Mouse (Mus musculus): ENCODE results near the gene Pax6. TPM values are rescaled to one million over a fixed set of nuclear protein-coding genes. Genes with fewer than 3 reads are reported as not detected.

The Pax6 gene
- total RNA-seq, 4 experiments from 2014 or later: not detected

GRCm38 (mm10) chr2:105671798-105672595 lies 3.3 kb downstream of the Pax6 start:
- no peak for DNase-seq

- DNase-seq: no peak
Measured at GRCm38 (mm10) chr2:105672596-105672960, 3.9 kb downstream of the Pax6 start.

- no peak for DNase-seq
Measured at GRCm38 (mm10) chr2:105673054-105673453, 4.4 kb downstream of the Pax6 start.

- no peak for DNase-seq
Measured at GRCm38 (mm10) chr2:105673631-105674060, 4.9 kb downstream of the Pax6 start.

- DNase-seq: no peak
Measured at GRCm38 (mm10) chr2:105674061-105674874, 5.6 kb downstream of the Pax6 start.

GRCm38 (mm10) chr2:105674875-105675729 lies 6.4 kb downstream of the Pax6 start:
- peak; percentile 29 for DNase-seq

- no peak for DNase-seq
Measured at GRCm38 (mm10) chr2:105675730-105676079, 7.0 kb downstream of the Pax6 start.

- DNase-seq: no peak
Measured at GRCm38 (mm10) chr2:105676080-105676908, 7.6 kb downstream of the Pax6 start.

- DNase-seq: no peak
Measured at GRCm38 (mm10) chr2:105676909-105677433, 8.3 kb downstream of the Pax6 start.

- DNase-seq: no peak
Measured at GRCm38 (mm10) chr2:105677434-105678105, 8.9 kb downstream of the Pax6 start.

GRCm38 (mm10) chr2:105678306-105678705 lies 9.6 kb downstream of the Pax6 start:
- DNase-seq: no peak

GRCm38 (mm10) chr2:105678880-105679321 lies 10.2 kb downstream of the Pax6 start:
- no peak for DNase-seq

- no peak for DNase-seq
Measured at GRCm38 (mm10) chr2:105679331-105679730, 10.6 kb downstream of the Pax6 start.

- DNase-seq: no peak
Measured at GRCm38 (mm10) chr2:105680146-105680998, 11.7 kb downstream of the Pax6 start.

- DNase-seq: no peak
Measured at GRCm38 (mm10) chr2:105680999-105681710, 12.5 kb downstream of the Pax6 start.

GRCm38 (mm10) chr2:105682011-105682501 lies 13.4 kb downstream of the Pax6 start:
- no peak for DNase-seq

- no peak for DNase-seq
Measured at GRCm38 (mm10) chr2:105682634-105683351, 14.1 kb downstream of the Pax6 start.

- no peak for DNase-seq
Measured at GRCm38 (mm10) chr2:105683771-105684410, 15.2 kb downstream of the Pax6 start.

Data from adrenal gland, adult 8-10 months (tissue).